Mouse (Mus musculus): ENCODE data around the gene Lrp2bp.

Gene Lrp2bp

GRCm38 (mm10) chr8:46024392-46024791 lies 25.3 kb downstream of the Lrp2bp start:
- DNase-seq (ENCODE audit: low read depth, low spot score): no peak

GRCm38 (mm10) chr8:46036217-46036616 lies 37.1 kb downstream of the Lrp2bp start:
- no peak for DNase-seq (ENCODE audit: low read depth, low spot score)

- DNase-seq (ENCODE audit: low read depth, low spot score): no peak
Measured at GRCm38 (mm10) chr8:46039666-46040065, 40.6 kb downstream of the Lrp2bp start.

- DNase-seq (ENCODE audit: low read depth, low spot score): no peak
Measured at GRCm38 (mm10) chr8:46040260-46040659, 41.2 kb downstream of the Lrp2bp start.

- no peak for DNase-seq (ENCODE audit: low read depth, low spot score)
Measured at GRCm38 (mm10) chr8:46072798-46073197, 73.7 kb downstream of the Lrp2bp start.

GRCm38 (mm10) chr8:46073540-46074140 lies 74.5 kb downstream of the Lrp2bp start:
- no peak for DNase-seq (ENCODE audit: low read depth, low spot score)

GRCm38 (mm10) chr8:46075223-46075622 lies 76.1 kb downstream of the Lrp2bp start:
- no peak for DNase-seq (ENCODE audit: low read depth, low spot score)

- no peak for DNase-seq (ENCODE audit: low read depth, low spot score)
Measured at GRCm38 (mm10) chr8:46078866-46079265, 79.8 kb downstream of the Lrp2bp start.
